Mouse (Mus musculus) bone marrow, adult 2 months (tissue): ENCODE measurements around the gene Ttc30a2.

Experiments
- CTCF ChIP-seq: fragments of 200-500 bp; IDR thresholded peaks from 2 replicates; pipeline ENCODE4 v1.5.1; 2011; ENCODE audit warnings: low read length, control low read depth; ENCODE audit not compliant: control insufficient read depth, insufficient read depth
- POLR2A ChIP-seq: fragments of 200-500 bp; IDR thresholded peaks from 2 replicates; pipeline ENCODE4 v1.6.1; 2011; ENCODE audit warnings: low read depth, mild to moderate bottlenecking, control low read depth, low read length, borderline replicate concordance; ENCODE audit not compliant: control insufficient read depth

GRCm38 (mm10) chr2:75991581-75992205 is 13.7 kb upstream of the Ttc30a2 start:
- TF ChIP-seq CTCF (no peak), POLR2A (no peak)
